Mouse (Mus musculus) gastrocnemius, postnatal 25 days (tissue): ENCODE results near the gene Map2k2. TPM values are rescaled to one million over a fixed set of nuclear protein-coding genes. Genes with fewer than 3 reads are reported as not detected.

ENCODE experiments used
- DNase-seq: peaks from one replicate; pipeline ENCODE4 v3.0.0; 2022
- total RNA-seq, 2 experiments: library from RNA; stranded (reverse); gene quantifications; 1 replicate in 1 of 2; 2 replicates in 1 of 2; pipeline ENCODE4 v1.2.3; 2021

Gene Map2k2
- total RNA-seq, 2 experiments from 2014 or later, result 149 to 161 TPM

- no peak for DNase-seq
Observed at GRCm38 (mm10) chr10:81094931-81095678, 10.6 kb upstream of the Map2k2 start.

GRCm38 (mm10) chr10:81106113-81106721, 502 bp downstream of the Map2k2 start:
- DNase-seq, result peak; percentile 83

- no peak for DNase-seq
Observed at GRCm38 (mm10) chr10:81112946-81113345, 7.2 kb downstream of the Map2k2 start.

GRCm38 (mm10) chr10:81119625-81120024, 13.9 kb downstream of the Map2k2 start:
- DNase-seq, result peak; percentile 61

GRCm38 (mm10) chr10:81120650-81121049, 14.9 kb downstream of the Map2k2 start:
- no peak for DNase-seq

- no peak for DNase-seq
Observed at GRCm38 (mm10) chr10:81122889-81123288, 17.2 kb downstream of the Map2k2 start.

- DNase-seq, result no peak
Observed at GRCm38 (mm10) chr10:81123500-81123899, 17.8 kb downstream of the Map2k2 start.

- peak; percentile 76 for DNase-seq
Observed at GRCm38 (mm10) chr10:81134181-81134587, 28.5 kb downstream of the Map2k2 start.

GRCm38 (mm10) chr10:81134966-81135681, 29.4 kb downstream of the Map2k2 start, which contains the start of gene Zbtb7a:
Gene Zbtb7a (plus strand): TSS chr10:81135220.
- DNase-seq, result no peak

- DNase-seq, result peak; percentile 79
Observed at GRCm38 (mm10) chr10:81135831-81136705, 30.4 kb downstream of the Map2k2 start.

GRCm38 (mm10) chr10:81136706-81137231, 31.1 kb downstream of the Map2k2 start:
- DNase-seq, result peak; percentile 89

GRCm38 (mm10) chr10:81137252-81138130, 31.8 kb downstream of the Map2k2 start:
- DNase-seq, result peak; percentile 99

GRCm38 (mm10) chr10:81138131-81138782, 32.5 kb downstream of the Map2k2 start:
- DNase-seq, result peak; percentile 66

GRCm38 (mm10) chr10:81138821-81139528, 33.3 kb downstream of the Map2k2 start:
- no peak for DNase-seq

- no peak for DNase-seq
Observed at GRCm38 (mm10) chr10:81139529-81139846, 33.8 kb downstream of the Map2k2 start.

GRCm38 (mm10) chr10:81140005-81140404, 34.3 kb downstream of the Map2k2 start:
- no peak for DNase-seq

- DNase-seq, result no peak
Observed at GRCm38 (mm10) chr10:81140717-81141454, 35.2 kb downstream of the Map2k2 start.

GRCm38 (mm10) chr10:81141455-81142210, 35.9 kb downstream of the Map2k2 start:
- no peak for DNase-seq
